ENCODE assay signal across 21 mouse cellular contexts in the genomic region with DNA sequence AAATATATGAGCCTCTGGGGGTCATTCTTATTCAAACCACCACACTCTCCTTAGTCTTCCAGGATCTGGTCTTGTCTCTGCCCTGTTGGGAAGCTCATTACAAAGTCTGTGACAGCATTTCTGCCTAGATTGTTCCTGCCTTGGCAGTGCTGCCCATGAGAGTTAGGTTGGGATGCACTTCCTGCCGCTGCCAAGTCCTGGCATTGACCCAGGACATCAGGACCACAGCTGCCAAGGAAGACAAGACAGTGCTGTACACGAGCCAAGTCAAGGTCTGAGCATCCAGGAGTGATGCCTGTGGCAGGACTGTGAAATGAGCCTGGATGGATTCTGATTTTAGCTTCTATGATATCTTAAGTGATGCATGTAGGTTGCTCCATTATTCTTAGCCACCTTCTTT.
"Had no signal": no experiment of that assay in that cellular context is flagged by ENCODE, and none has a peak within 500 bp of the region (broad histone marks: within the 10 kb centered on the region; RNA-seq: fewer than 3 reads in every experiment).

No protein-coding gene starts in this region.

- H3K4me3 ChIP-seq: kidney, embryonic 15.5 days; left cerebral cortex, adult 2 months; limb, embryonic 10.5 days; limb, embryonic 13.5 days; midbrain, embryonic 10.5 days had no signal

- H3K27me3 ChIP-seq: kidney, embryonic 15.5 days; limb, embryonic 13.5 days had no signal

- H3K4me2 ChIP-seq: kidney, embryonic 15.5 days; limb, embryonic 13.5 days; liver, embryonic 11.5 days; lung, embryonic 14.5 days had no signal

- H3K27ac ChIP-seq: kidney, embryonic 15.5 days; left cerebral cortex, adult 2 months; limb, embryonic 10.5 days; limb, embryonic 13.5 days; liver, embryonic 14.5 days; macrophage; midbrain, embryonic 10.5 days; stomach, postnatal 0 days had no signal

- ATAC-seq: intestine, embryonic 16.5 days; liver, postnatal 0 days; lung, postnatal 0 days had no signal

- H3K4me1 ChIP-seq: kidney, embryonic 15.5 days; limb, embryonic 10.5 days; limb, embryonic 13.5 days; midbrain, embryonic 10.5 days had no signal

- H3K36me3 ChIP-seq: kidney, embryonic 15.5 days; limb, embryonic 10.5 days; limb, embryonic 13.5 days; midbrain, embryonic 10.5 days had no signal

- H3K9me3 ChIP-seq: kidney, embryonic 15.5 days; limb, embryonic 10.5 days had no signal

- DNase-seq: kidney, adult 8-10 months; kidney, postnatal 10 days; layer of hippocampus, postnatal 36 days; liver, postnatal 0 days; lung, embryonic 14.5 days; right cerebral cortex, postnatal 14 days; right cerebral cortex, postnatal 4 days; thymus, adult 2 months; thymus, postnatal 14 days; thymus, postnatal 4 days had no signal

- H3K9ac ChIP-seq: kidney, embryonic 15.5 days; limb, embryonic 13.5 days; liver, embryonic 14.5 days; liver, postnatal 0 days; lung, embryonic 14.5 days had no signal
